19 mouse cellular contexts compared by ENCODE assay signal in genomic region chr9:72875878-72876277, GRCm38 (mm10). TPM values are rescaled to one million over a fixed set of nuclear protein-coding genes. Genes with fewer than 3 reads are reported as not detected.
DNase-seq lines count a peak whose midpoint lies in the region; ATAC-seq and TF ChIP-seq lines count a peak whose summit lies in the region.
"Had no signal": no experiment of that assay in that cellular context is flagged by ENCODE, and none has a peak within 500 bp of the region (broad histone marks: within the 10 kb centered on the region; RNA-seq: fewer than 3 reads in every experiment).

No protein-coding gene starts in this region.

- DNase-seq in heart, adult 11 months = peak; percentile 18
- DNase-seq in heart, postnatal 14 days = no peak
- DNase-seq in liver, postnatal 0 days = no peak
- no peak for DNase-seq in ES-E14 (ENCODE audit: low read depth, low spot score)
- peak; percentile 8 for DNase-seq in splenic B cell, adult 2 months (ENCODE audit: low read depth, low spot score)
- no peak for DNase-seq in retina, postnatal 1 day
- no peak for DNase-seq in cerebellum, adult 18-20 months
- DNase-seq: cerebellum, postnatal 36 days; kidney, adult 8-10 months; kidney, postnatal 36 days; left cerebral cortex, postnatal 4 days; lung, postnatal 4 days; thymus, postnatal 4 days had no signal

- H3K9me3 ChIP-seq in liver, postnatal 0 days (ENCODE audit: low read length) = no peaks in the 10 kb centered on the region
- H3K9me3 ChIP-seq in liver, embryonic 12.5 days (replicated peaks) = no peaks in the 10 kb centered on the region
- no peaks in the 10 kb centered on the region for H3K9me3 ChIP-seq in ES-E14 (ENCODE audit: control insufficient read depth, insufficient read depth, low read depth, low read length)
- H3K9me3 ChIP-seq: embryonic facial prominence, embryonic 13.5 days; heart, embryonic 15.5 days; hindbrain, embryonic 13.5 days; midbrain, embryonic 13.5 days had no signal

- peaks cover 12% of the 10 kb centered on the region for H3K4me1 ChIP-seq in liver, postnatal 0 days (ENCODE audit: insufficient read depth)
- H3K4me1 ChIP-seq in liver, embryonic 12.5 days = peaks cover 18% of the 10 kb centered on the region
- H3K4me1 ChIP-seq in ES-E14 (ENCODE audit: control insufficient read depth in 2 of 2, insufficient read depth in 2 of 2, low read length in 2 of 2, poor library complexity in 1 of 2) = peaks cover 11 to 17% of the 10 kb centered on the region in 2 experiments

- no peaks in the 10 kb centered on the region for H3K36me3 ChIP-seq in liver, postnatal 0 days (replicated peaks; ENCODE audit: insufficient read depth, low read length)
- no peaks in the 10 kb centered on the region for H3K36me3 ChIP-seq in liver, embryonic 12.5 days
- no peaks in the 10 kb centered on the region for H3K36me3 ChIP-seq in ES-E14 (ENCODE audit: control insufficient read depth, insufficient read depth, low read length, poor library complexity, severe bottlenecking)
- H3K36me3 ChIP-seq in splenic B cell, adult 2 months (ENCODE audit: control insufficient read depth, insufficient read depth, low read length, poor library complexity, severe bottlenecking) = no peaks in the 10 kb centered on the region
- H3K36me3 ChIP-seq: embryonic facial prominence, embryonic 13.5 days; heart, embryonic 15.5 days; hindbrain, embryonic 13.5 days; midbrain, embryonic 13.5 days had no signal

- H3K4me3 ChIP-seq in liver, postnatal 0 days (ENCODE audit: low read depth, low read length) = no peak overlapping the region
- H3K4me3 ChIP-seq in liver, embryonic 12.5 days = no peak overlapping the region
- H3K4me3 ChIP-seq in ES-E14 (ENCODE audit: insufficient read depth in 1 of 2, low read depth in 1 of 2, low read length in 2 of 2, poor library complexity in 1 of 2, severe bottlenecking in 1 of 2) = no peak overlapping the region
- H3K4me3 ChIP-seq: embryonic facial prominence, embryonic 13.5 days; heart, embryonic 15.5 days; hindbrain, embryonic 13.5 days; midbrain, embryonic 13.5 days had no signal

- ATAC-seq in liver, postnatal 0 days = no peak
- ATAC-seq in liver, embryonic 12.5 days = no peak
- ATAC-seq: midbrain, embryonic 13.5 days had no signal

- no peak for TF ChIP-seq EP300 in liver, postnatal 0 days (IDR thresholded peaks at IDR 0.05; ENCODE audit: low read depth)

- intact Hi-C loops in heart, postnatal 14 days (cut with DNase I) = no loop called here

- 64% methylated on average over 2 of the region's 2 CpGs for WGBS in liver, postnatal 0 days (ENCODE audit: insufficient replicate concordance)
- WGBS in liver, embryonic 12.5 days (ENCODE audit: insufficient replicate concordance) = 64% methylated on average over 2 of the region's 2 CpGs

- TF ChIP-seq CTCF in liver, postnatal 0 days (IDR thresholded peaks at IDR 0.05; ENCODE audit: low read depth) = peak; percentile 27

- in situ Hi-C loops in ES-E14 (cut with MboI; ENCODE audit: low sequenced_read_pairs in 2 of 2, unreplicated experiment in 2 of 2) = loop anchor here in 1 of 2 experiments (25.0 kb wide), 1 partner anchor 114 kb away; no protein-coding TSS in a partner anchor

- no peak overlapping the region for H3K4me2 ChIP-seq in liver, postnatal 0 days (ENCODE audit: low read depth, low read length)
- no peak overlapping the region for H3K4me2 ChIP-seq in liver, embryonic 12.5 days
- H3K4me2 ChIP-seq: embryonic facial prominence, embryonic 13.5 days; heart, embryonic 15.5 days; hindbrain, embryonic 13.5 days; midbrain, embryonic 13.5 days had no signal

- no peaks in the 10 kb centered on the region for H3K27me3 ChIP-seq in liver, postnatal 0 days (ENCODE audit: insufficient read depth, low read length)
- H3K27me3 ChIP-seq in liver, embryonic 12.5 days (replicated peaks) = no peaks in the 10 kb centered on the region
- no peaks in the 10 kb centered on the region for H3K27me3 ChIP-seq in splenic B cell, adult 2 months (ENCODE audit: control insufficient read depth, insufficient read depth, low read length, poor library complexity, severe bottlenecking)
- H3K27me3 ChIP-seq: embryonic facial prominence, embryonic 13.5 days; heart, embryonic 15.5 days; hindbrain, embryonic 13.5 days; midbrain, embryonic 13.5 days had no signal

- no peak overlapping the region for H3K27ac ChIP-seq in liver, postnatal 0 days (ENCODE audit: low read depth)
- H3K27ac ChIP-seq in liver, embryonic 12.5 days = no peak overlapping the region
- H3K27ac ChIP-seq in ES-E14 (ENCODE audit: insufficient read depth, low read depth, low read length, poor library complexity, severe bottlenecking) = no peak overlapping the region
- H3K27ac ChIP-seq: embryonic facial prominence, embryonic 13.5 days; heart, embryonic 15.5 days; hindbrain, embryonic 13.5 days; liver, embryonic 14.5 days; midbrain, embryonic 13.5 days had no signal

- no peak overlapping the region for H3K9ac ChIP-seq in liver, postnatal 0 days (replicated peaks)
- H3K9ac ChIP-seq in liver, embryonic 12.5 days = no peak overlapping the region
- no peak overlapping the region for H3K9ac ChIP-seq in ES-E14 (ENCODE audit: insufficient read depth, low read depth, low read length, poor library complexity, severe bottlenecking)
- H3K9ac ChIP-seq: embryonic facial prominence, embryonic 13.5 days; heart, embryonic 15.5 days; hindbrain, embryonic 13.5 days; liver, embryonic 14.5 days; midbrain, embryonic 13.5 days had no signal

TF ChIP-seq in ES-E14, 5 proteins besides CTCF, POLR2A, EP300 and RAD21:
- TF ChIP-seq HCFC1 (IDR thresholded peaks at IDR 0.05; ENCODE audit: borderline replicate concordance, insufficient read depth, low read length) (no peak), ZC3H11A (IDR thresholded peaks at IDR 0.05; ENCODE audit: borderline replicate concordance, low read depth, low read length) (peak; percentile 34; the same call in 1 of the 2 replicates)

RNA-seq across cellular contexts. Expression of gene Pygo1, which starts 49.6 kb away (rescaled TPM):
- total RNA-seq in heart, postnatal 14 days (2021) = 1 to 10 TPM; 8.1 to 9.1 TPM
- 0.06 and 0.08 TPM in 2 replicates for polyA plus RNA-seq in liver, postnatal 0 days (2015; fragmentation: Nextera tagmentation; extraction: Ambion mirVana)
- polyA plus RNA-seq in liver, embryonic 12.5 days (2016; fragmentation: Nextera tagmentation; extraction: Ambion mirVana) = 0.35 and 0.48 TPM in 2 replicates
- 0.42 and 0.58 TPM in 2 replicates for total RNA-seq in ES-E14 (2012; rRNA removed)

Comparison
In these comparisons a context has a peak if more than half of its experiments do, and no peak if none do; other contexts are left out.
1. DNase-seq: peak in heart, adult 11 months (single experiment) and splenic B cell, adult 2 months (single experiment); none in heart, postnatal 14 days (0 of 2), liver, postnatal 0 days (single experiment), ES-E14 (single experiment), retina, postnatal 1 day (single experiment) and cerebellum, adult 18-20 months (0 of 2).